Mouse (Mus musculus): ENCODE results near the gene Chd2. TPM values are rescaled to one million over a fixed set of nuclear protein-coding genes. Genes with fewer than 3 reads are reported as not detected.

The Chd2 gene
- polyA plus RNA-seq, 1 experiment from 2014 or later, result 65.6 TPM

DNA sequence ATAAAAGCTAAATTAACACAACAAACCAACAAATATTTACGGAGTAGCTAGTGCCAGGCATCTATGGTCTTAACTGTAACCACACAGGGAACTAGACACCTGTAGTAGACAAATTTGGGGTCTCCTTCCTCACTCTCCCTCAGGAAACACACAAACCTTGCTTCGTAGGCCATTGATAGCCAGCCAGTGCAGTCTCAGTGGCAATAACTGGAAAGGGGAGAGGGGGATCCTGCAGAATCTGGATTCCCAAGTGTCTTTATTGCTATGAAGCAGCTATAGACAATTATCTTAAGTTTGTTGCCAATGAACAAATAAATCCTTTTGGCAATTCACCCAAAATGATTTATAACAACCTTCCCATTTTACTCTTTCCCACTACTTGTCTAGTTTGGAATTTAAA is 6.4 kb upstream of the Chd2 start:
- no peak overlapping the region for H3K4me2 ChIP-seq
- no peak overlapping the region for H3K27ac ChIP-seq
- no peaks in the 10 kb centered on the region for H3K27me3 ChIP-seq
- peaks cover 40% of the 10 kb centered on the region for H3K36me3 ChIP-seq
- H3K4me3 ChIP-seq, result no peak overlapping the region
- H3K9me3 ChIP-seq, result no peaks in the 10 kb centered on the region
- no peak overlapping the region for H3K9ac ChIP-seq
- peaks cover 27% of the 10 kb centered on the region for H3K4me1 ChIP-seq
- ATAC-seq (ENCODE audit: insufficient number of reproducible peaks, insufficient read depth, low FRiP score, low TSS enrichment, low read depth), result no peak
- 84% methylated on average over 2 of the region's 2 CpGs for WGBS

DNA sequence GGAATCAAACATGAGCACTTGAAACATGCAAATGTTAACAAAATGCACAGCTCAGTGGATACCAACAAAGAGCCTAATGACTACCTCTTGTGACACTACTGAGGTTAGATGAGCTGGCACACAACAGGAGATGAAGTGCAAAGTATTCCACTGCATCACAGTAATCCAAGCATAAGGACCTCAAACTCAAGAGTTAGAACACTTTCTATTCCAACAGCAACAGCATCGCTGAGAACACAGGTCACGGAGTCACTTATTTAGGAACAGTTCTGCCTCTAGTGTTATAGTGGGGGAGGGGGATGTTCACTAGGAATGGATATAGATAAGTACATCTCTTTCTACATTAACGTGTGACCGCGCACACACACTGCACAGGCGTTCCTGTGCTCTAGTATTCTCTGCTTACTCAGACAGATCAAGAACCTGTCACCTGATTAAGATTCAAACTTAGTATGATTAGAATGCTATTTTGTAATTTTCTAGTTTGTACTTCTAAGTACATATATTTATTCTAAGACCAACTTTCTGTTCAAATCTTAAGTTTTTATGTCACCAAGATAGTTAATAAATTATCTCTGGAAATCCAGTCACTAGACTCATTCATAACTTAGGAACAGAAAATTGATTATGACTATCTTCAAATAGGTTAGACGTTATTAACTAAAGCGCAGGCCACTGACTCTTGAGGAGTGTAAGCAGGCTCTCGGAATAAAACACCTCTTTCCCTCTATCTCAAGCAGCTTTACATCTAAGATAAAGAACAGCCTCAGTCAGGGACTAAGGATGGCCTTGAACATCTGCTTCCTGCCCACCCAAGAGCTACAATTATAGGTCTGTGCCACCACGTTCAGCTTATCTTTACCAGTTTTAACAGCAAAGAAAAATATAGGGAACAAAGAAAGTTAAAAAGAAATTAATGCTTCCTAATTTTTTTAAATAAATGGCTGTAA is 5.2 kb upstream of the Chd2 start:
- H3K9ac ChIP-seq, result no peak overlapping the region
- H3K36me3 ChIP-seq, result peaks cover 37% of the 10 kb centered on the region
- H3K27me3 ChIP-seq, result no peaks in the 10 kb centered on the region
- no peak for ATAC-seq (ENCODE audit: insufficient number of reproducible peaks, insufficient read depth, low FRiP score, low TSS enrichment, low read depth)
- peak overlapping the region; percentile 2; the same call in 1 of the 2 replicates for H3K4me3 ChIP-seq
- H3K4me2 ChIP-seq, result peak overlapping the region; percentile 14; the same call in 1 of the 2 replicates
- no peak overlapping the region; the same call in 1 of the 2 replicates for H3K27ac ChIP-seq
- no peaks in the 10 kb centered on the region for H3K9me3 ChIP-seq
- H3K4me1 ChIP-seq, result peaks cover 17% of the 10 kb centered on the region
- WGBS, result 81% methylated on average over 10 of the region's 10 CpGs

DNA sequence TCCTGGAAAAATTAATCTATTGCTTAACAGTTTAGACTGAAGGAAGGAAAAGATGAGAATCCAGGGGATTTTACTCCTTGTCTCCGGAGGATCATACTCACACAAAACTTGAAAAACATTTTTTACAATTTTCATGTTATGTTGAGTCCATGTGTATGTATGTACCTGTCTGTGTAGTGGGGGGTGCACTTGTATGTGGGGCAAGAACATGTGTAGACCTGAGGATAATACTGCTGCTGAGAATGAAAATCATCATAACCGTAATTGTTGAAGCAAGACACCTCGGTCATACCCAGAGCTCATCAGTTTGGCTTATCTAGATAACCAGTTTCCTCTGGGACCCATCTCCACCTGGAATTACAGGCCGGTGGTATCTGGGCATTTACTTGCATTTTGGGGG is 3.4 kb upstream of the Chd2 start:
- no peak overlapping the region for H3K4me3 ChIP-seq
- 87% methylated on average over 4 of the region's 4 CpGs for WGBS
- H3K4me1 ChIP-seq, result peaks cover 17% of the 10 kb centered on the region
- H3K4me2 ChIP-seq, result 0 out of 2 replicates have a peak overlapping the region, but pooled peaks have one; percentile 9
- no peaks in the 10 kb centered on the region for H3K9me3 ChIP-seq
- ATAC-seq (ENCODE audit: insufficient number of reproducible peaks, insufficient read depth, low FRiP score, low TSS enrichment, low read depth), result no peak
- peaks cover 30% of the 10 kb centered on the region for H3K36me3 ChIP-seq
- no peak overlapping the region for H3K9ac ChIP-seq
- no peaks in the 10 kb centered on the region for H3K27me3 ChIP-seq
- peak overlapping the region; percentile 29; the same call in 1 of the 2 replicates for H3K27ac ChIP-seq

DNA sequence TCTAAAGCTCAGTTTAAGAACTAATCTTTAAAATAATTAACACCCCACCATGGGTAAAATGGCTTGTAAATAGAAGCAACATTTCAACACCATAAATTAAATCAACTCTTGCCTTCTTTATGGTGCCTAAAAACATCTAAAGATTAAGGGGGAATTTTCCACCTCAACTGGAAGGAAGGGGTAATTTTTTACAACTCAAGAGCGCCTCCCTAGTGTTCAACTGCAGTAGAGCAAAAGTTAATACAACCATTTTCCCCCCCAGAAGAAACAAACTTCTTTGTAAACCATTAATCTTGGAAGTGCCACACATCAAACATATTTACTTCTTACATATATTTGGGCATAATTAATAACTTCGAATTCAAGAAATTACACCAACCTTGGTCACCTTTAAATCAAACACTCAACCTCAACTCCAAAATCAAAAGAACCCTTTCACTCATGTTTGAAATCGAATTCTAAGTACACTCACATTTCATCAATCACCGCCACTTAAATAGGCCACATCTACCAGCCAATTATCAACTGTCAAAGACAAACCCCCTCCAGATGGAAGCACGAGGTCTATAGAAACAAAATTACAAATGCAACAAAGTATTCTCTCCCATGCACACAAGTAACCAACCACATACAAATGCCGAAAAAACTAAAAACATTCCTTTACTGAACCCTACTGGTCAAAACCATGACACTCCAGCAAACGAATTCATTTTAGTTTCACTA is 662 bp upstream of the Chd2 start:
- WGBS, result 70% methylated on average over 7 of the region's 7 CpGs
- peak overlapping the region; percentile 57 for H3K4me2 ChIP-seq

DNA sequence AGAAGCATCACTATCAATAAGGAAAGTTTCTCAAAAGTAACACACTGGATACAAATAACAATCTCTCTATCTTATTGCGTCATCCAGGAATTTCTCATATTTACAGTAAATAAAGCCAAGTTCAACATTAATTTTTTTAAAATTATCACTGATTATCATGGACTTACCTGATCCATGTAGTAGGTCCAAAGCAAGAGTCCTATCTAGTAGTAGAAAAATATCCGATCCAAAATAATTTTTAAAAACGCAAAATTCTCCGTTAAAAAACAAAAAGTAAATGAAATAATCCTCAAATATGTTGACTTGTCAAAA is 595 bp downstream of the Chd2 start:
- no peak for ATAC-seq (ENCODE audit: insufficient number of reproducible peaks, insufficient read depth, low FRiP score, low TSS enrichment, low read depth)
- Histone ChIP-seq H3K27ac (peak overlapping the region; percentile 100), H3K9me3 (no peaks in the 10 kb centered on the region), H3K36me3 (peaks cover 10% of the 10 kb centered on the region), H3K9ac (peak overlapping the region; percentile 98), H3K4me2 (peak overlapping the region; percentile 62), H3K4me1 (peaks cover 11% of the 10 kb centered on the region), H3K27me3 (no peaks in the 10 kb centered on the region), H3K4me3 (peak overlapping the region; percentile 67)
- WGBS, result under 1% methylated on average over 4 of the region's 4 CpGs

More for the DNA sequence above, 662 bp upstream of the Chd2 start:
- Histone ChIP-seq H3K36me3 (peaks cover 14% of the 10 kb centered on the region), H3K9me3 (no peaks in the 10 kb centered on the region), H3K9ac (no peak overlapping the region), H3K4me3 (peak overlapping the region; percentile 67), H3K27ac (peak overlapping the region; percentile 100), H3K4me1 (peaks cover 10% of the 10 kb centered on the region), H3K27me3 (no peaks in the 10 kb centered on the region)
- no peak for ATAC-seq (ENCODE audit: insufficient number of reproducible peaks, insufficient read depth, low FRiP score, low TSS enrichment, low read depth)

DNA sequence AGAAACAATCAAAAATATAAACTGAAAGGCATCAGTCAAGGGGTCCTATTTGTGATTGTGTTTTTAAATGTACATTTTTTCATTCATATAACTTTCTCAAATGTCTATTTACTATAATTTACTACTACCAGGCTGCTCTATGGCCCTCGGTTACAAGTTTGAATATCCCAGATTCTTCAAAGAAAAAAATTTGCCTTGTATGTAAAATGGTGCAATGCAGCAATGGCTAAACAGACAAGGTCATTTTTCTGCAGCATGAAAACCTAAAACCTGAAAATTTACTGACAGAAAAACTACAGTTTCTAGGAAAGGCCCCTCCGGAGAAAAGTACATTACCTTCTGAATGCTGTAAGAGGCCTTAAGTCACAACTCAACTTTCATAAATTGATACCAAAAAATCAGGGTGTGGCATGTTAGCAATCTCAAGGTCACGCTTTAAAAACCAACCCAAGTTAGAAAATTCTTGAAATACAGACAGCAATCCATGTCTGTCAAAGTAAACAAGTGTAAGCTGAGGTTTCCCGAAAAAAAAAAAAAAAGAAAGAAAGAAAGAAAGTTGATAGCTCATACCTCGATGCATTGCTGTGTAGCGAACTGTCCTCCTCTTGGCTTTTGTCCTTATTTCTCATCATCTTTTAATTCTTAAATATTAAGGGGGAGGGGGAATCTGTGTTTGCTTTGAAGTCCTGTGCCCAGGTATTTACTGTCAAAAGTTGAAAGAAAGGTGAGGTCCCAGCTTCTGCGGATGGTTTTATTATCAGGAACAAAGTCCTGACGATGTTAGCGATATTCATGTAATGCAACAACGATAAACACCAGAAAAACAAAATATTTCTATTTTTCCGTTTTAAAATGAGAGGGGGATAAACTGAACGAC is 1.2 kb downstream of the Chd2 start:
- peak overlapping the region; percentile 88 for H3K9ac ChIP-seq
- H3K27me3 ChIP-seq, result no peaks in the 10 kb centered on the region
- H3K4me2 ChIP-seq, result peak overlapping the region; percentile 62
- H3K9me3 ChIP-seq, result no peaks in the 10 kb centered on the region
- no peak for ATAC-seq (ENCODE audit: insufficient number of reproducible peaks, insufficient read depth, low FRiP score, low TSS enrichment, low read depth)
- H3K27ac ChIP-seq, result peak overlapping the region; percentile 84
- H3K4me1 ChIP-seq, result peaks cover 17% of the 10 kb centered on the region
- peaks cover 10% of the 10 kb centered on the region for H3K36me3 ChIP-seq
- peak overlapping the region; percentile 67 for H3K4me3 ChIP-seq
- under 1% methylated on average over 12 of the region's 12 CpGs for WGBS

DNA sequence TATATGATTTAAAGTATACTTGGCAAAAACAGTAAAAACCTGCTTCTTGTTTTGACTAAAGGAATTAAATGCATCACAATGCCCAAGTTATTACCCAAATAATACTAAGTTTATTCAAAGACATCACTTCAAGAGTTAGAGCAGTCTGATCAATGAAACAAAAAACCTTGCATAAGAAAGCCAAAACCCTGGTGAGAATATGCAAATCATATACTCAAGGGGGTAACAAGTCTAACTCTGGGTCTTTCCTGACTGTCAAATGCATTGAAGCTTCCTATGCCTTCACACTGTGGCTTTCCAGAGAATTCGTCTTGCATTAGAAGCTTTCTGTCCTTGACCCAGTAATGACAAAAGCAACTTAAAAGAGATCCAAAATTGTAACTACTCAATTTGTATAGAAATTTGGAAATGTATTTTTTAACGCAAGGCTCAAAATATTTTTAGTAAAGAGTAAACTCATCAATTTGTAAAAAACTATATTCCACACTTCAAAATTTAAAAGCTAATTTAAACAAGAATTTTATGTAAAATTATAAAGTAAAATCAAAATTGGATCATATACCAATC is 2.4 kb downstream of the Chd2 start:
- H3K27ac ChIP-seq, result peak overlapping the region; percentile 69
- 22% methylated on average over 2 of the region's 2 CpGs for WGBS

DNA sequence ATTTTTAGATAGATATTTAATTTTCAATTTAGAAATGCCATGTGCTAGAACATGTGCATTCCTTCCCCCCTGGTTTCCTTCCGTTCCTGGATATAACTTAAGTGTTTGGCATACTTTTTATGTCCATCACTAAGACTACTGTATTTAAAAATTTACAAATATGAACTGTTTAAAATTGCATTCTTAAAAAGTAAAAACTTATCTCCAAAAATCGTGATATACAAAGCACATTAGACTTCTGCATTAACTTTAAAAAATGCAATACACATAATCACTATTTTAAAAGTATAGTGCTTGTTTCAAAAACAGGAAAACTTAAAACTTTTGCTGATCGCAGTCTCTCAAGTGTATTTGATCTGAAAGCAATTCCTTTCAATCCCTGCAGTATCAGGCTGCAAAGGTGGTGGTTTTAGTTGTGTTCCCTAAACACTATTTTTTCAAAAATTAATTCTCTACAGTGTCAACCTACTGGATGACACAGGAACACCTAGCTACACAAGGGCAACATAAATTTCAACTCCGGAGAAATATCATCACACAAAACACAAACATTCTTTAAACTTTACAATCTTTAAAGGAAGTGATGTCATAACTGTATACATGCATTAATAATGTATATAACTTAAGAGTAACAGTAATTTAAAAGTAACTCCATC is 3.1 kb downstream of the Chd2 start:
- no peaks in the 10 kb centered on the region for H3K9me3 ChIP-seq
- ATAC-seq (ENCODE audit: insufficient number of reproducible peaks, insufficient read depth, low FRiP score, low TSS enrichment, low read depth), result no peak

More for the DNA sequence above, 2.4 kb downstream of the Chd2 start:
- Histone ChIP-seq H3K9me3 (no peaks in the 10 kb centered on the region), H3K9ac (peak overlapping the region; percentile 79), H3K27me3 (no peaks in the 10 kb centered on the region), H3K4me1 (peaks cover 22% of the 10 kb centered on the region), H3K36me3 (peaks cover 6% of the 10 kb centered on the region), H3K4me2 (peak overlapping the region; percentile 77), H3K4me3 (peak overlapping the region; percentile 48)
- no peak for ATAC-seq (ENCODE audit: insufficient number of reproducible peaks, insufficient read depth, low FRiP score, low TSS enrichment, low read depth)

DNA sequence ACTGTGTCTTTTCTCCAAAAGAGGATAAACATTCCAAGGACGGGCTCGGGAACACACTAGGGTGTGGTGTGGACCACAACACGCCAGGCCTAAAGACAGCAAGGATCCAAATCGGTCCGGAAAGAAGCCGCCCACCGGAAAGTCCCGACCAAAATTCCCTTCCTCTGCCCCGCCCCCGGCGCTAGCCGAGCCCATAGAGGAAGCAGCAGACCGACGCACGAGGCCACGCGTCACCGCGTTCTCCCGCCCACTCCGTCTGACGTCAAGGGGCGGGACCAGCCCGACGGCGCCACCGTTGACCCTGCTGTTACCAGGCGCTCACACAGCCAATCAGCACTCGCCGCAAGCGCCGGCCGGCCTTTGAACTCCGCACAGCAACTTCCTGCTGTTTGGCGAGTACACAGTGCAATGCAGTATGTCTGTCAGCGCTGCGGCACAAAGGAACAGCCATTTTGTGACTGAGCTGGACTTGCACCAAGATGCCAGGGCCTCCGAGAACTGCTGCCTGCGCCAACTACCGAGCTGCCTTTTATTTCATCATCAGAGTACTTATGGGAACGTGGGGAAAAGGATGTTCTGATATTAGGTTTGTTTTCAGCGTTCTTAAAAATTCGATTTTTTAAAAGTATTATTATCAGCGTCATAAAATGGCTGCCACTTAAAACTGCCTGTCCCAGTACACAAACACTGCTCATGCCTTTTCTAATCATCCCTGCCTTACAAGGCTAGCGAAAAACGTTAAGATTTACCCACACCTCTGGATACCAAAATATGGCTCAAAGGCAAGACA is 3.8 kb downstream of the Chd2 start:
- H3K27me3 ChIP-seq, result no peaks in the 10 kb centered on the region
- peak overlapping the region; percentile 48 for H3K4me3 ChIP-seq
- peak overlapping the region; percentile 96 for H3K27ac ChIP-seq
- no peaks in the 10 kb centered on the region for H3K9me3 ChIP-seq
- under 1% methylated on average over 46 of the region's 46 CpGs for WGBS
- ATAC-seq (ENCODE audit: insufficient number of reproducible peaks, insufficient read depth, low FRiP score, low TSS enrichment, low read depth), result peak; percentile 97
- peak overlapping the region; percentile 77 for H3K4me2 ChIP-seq
- peaks cover 35% of the 10 kb centered on the region for H3K4me1 ChIP-seq
- H3K36me3 ChIP-seq, result no peaks in the 10 kb centered on the region
- H3K9ac ChIP-seq, result peak overlapping the region; percentile 73

More for the DNA sequence above, 3.1 kb downstream of the Chd2 start:
- no peaks in the 10 kb centered on the region for H3K27me3 ChIP-seq
- peak overlapping the region; percentile 77 for H3K4me2 ChIP-seq
- peak overlapping the region; percentile 48 for H3K4me3 ChIP-seq
- peaks cover 28% of the 10 kb centered on the region for H3K4me1 ChIP-seq
- peak overlapping the region; percentile 96 for H3K27ac ChIP-seq
- H3K36me3 ChIP-seq, result peaks cover 4% of the 10 kb centered on the region
- peak overlapping the region; percentile 73 for H3K9ac ChIP-seq
- 9% methylated on average over 4 of the region's 4 CpGs for WGBS

DNA sequence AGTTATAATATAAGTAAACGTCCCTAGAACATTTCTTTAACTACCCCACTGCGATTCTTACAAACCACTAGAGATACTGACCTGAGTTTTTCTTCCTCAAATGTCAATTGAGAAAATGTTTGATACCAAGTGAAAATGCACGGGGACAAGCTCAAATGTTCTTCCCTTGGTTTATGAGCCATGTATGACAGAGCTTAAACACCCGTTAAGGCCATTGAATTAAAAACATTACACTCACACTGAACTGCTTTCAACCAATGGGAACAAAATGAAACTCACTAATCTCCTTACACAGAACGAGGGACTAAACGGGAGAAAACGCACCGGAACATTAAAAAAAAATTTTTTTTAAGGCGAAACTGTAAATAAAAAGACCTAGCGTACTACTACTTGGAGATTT is 4.4 kb downstream of the Chd2 start:
- H3K4me2 ChIP-seq, result peak overlapping the region; percentile 77

More for the DNA sequence above, 4.4 kb downstream of the Chd2 start:
- Histone ChIP-seq H3K27ac (peak overlapping the region; percentile 96), H3K9ac (peak overlapping the region; percentile 73), H3K4me1 (peaks cover 37% of the 10 kb centered on the region), H3K36me3 (no peaks in the 10 kb centered on the region), H3K9me3 (no peaks in the 10 kb centered on the region), H3K27me3 (no peaks in the 10 kb centered on the region), H3K4me3 (peak overlapping the region; percentile 48)
- no peak for ATAC-seq (ENCODE audit: insufficient number of reproducible peaks, insufficient read depth, low FRiP score, low TSS enrichment, low read depth)
- 16% methylated on average over 10 of the region's 10 CpGs for WGBS
